Mouse (Mus musculus): ENCODE measurements around the gene Rnd1. TPM values are rescaled to one million over a fixed set of nuclear protein-coding genes. Genes with fewer than 3 reads are reported as not detected.

The Rnd1 gene
- polyA plus RNA-seq, 1 experiment: 34.5 TPM

GRCm38 (mm10) chr15:98704312-98704711, 27.1 kb upstream of the Rnd1 start:
- Histone ChIP-seq H3K27ac (ENCODE audit: insufficient read depth, low read length) (no peak overlapping the region), H3K4me3 (ENCODE audit: insufficient read depth, low read length) (no peak overlapping the region), H3K4me1 (ENCODE audit: control insufficient read depth, insufficient read depth, low read length) (no peaks in the 10 kb centered on the region)
- no peak for TF ChIP-seq CTCF (IDR thresholded peaks at IDR 0.05; ENCODE audit: extremely low read depth, insufficient read depth, low read length)
- TF ChIP-seq POLR2A (IDR thresholded peaks at IDR 0.05; ENCODE audit: extremely low read depth, insufficient read depth, low read length): no peak

- TF ChIP-seq POLR2A (IDR thresholded peaks at IDR 0.05; ENCODE audit: extremely low read depth, insufficient read depth, low read length) (peak; percentile 32; the same call in 1 of the 2 replicates), CTCF (IDR thresholded peaks at IDR 0.05; ENCODE audit: extremely low read depth, insufficient read depth, low read length) (peak; percentile 57)
- Histone ChIP-seq H3K4me1 (ENCODE audit: control insufficient read depth, insufficient read depth, low read length) (no peaks in the 10 kb centered on the region), H3K4me3 (ENCODE audit: insufficient read depth, low read length) (peak overlapping the region; percentile 36), H3K27ac (ENCODE audit: insufficient read depth, low read length) (peak overlapping the region; percentile 60; the same call in 1 of the 2 replicates)
These were observed 22.2 kb upstream of the Rnd1 start for GRCm38 (mm10) chr15:98699190-98700105.

GRCm38 (mm10) chr15:98696216-98696615, 19.0 kb upstream of the Rnd1 start:
- no peak overlapping the region for H3K4me3 ChIP-seq (ENCODE audit: insufficient read depth, low read length)
- TF ChIP-seq CTCF (IDR thresholded peaks at IDR 0.05; ENCODE audit: extremely low read depth, insufficient read depth, low read length): no peak
- TF ChIP-seq POLR2A (IDR thresholded peaks at IDR 0.05; ENCODE audit: extremely low read depth, insufficient read depth, low read length): no peak
- no peak overlapping the region for H3K27ac ChIP-seq (ENCODE audit: insufficient read depth, low read length)
- H3K4me1 ChIP-seq (ENCODE audit: control insufficient read depth, insufficient read depth, low read length): no peaks in the 10 kb centered on the region

GRCm38 (mm10) chr15:98695726-98696125, 18.5 kb upstream of the Rnd1 start:
- Histone ChIP-seq H3K27ac (ENCODE audit: insufficient read depth, low read length) (no peak overlapping the region), H3K4me1 (ENCODE audit: control insufficient read depth, insufficient read depth, low read length) (peaks cover 4% of the 10 kb centered on the region; the same call in 1 of the 2 replicates), H3K4me3 (ENCODE audit: insufficient read depth, low read length) (no peak overlapping the region)
- TF ChIP-seq POLR2A (IDR thresholded peaks at IDR 0.05; ENCODE audit: extremely low read depth, insufficient read depth, low read length): no peak

- TF ChIP-seq CTCF (IDR thresholded peaks at IDR 0.05; ENCODE audit: extremely low read depth, insufficient read depth, low read length) (no peak), POLR2A (IDR thresholded peaks at IDR 0.05; ENCODE audit: extremely low read depth, insufficient read depth, low read length) (no peak)
- Histone ChIP-seq H3K4me1 (ENCODE audit: control insufficient read depth, insufficient read depth, low read length) (peaks cover 4% of the 10 kb centered on the region), H3K4me3 (ENCODE audit: insufficient read depth, low read length) (no peak overlapping the region), H3K27ac (ENCODE audit: insufficient read depth, low read length) (peak overlapping the region; percentile 39; the same call in 1 of the 2 replicates)
These were observed 15.0 kb upstream of the Rnd1 start for GRCm38 (mm10) chr15:98692171-98692715.

GRCm38 (mm10) chr15:98691486-98692147, 14.4 kb upstream of the Rnd1 start:
- TF ChIP-seq CTCF (IDR thresholded peaks at IDR 0.05; ENCODE audit: extremely low read depth, insufficient read depth, low read length) (no peak), POLR2A (IDR thresholded peaks at IDR 0.05; ENCODE audit: extremely low read depth, insufficient read depth, low read length) (no peak)
- Histone ChIP-seq H3K4me1 (ENCODE audit: control insufficient read depth, insufficient read depth, low read length) (peaks cover 4% of the 10 kb centered on the region), H3K27ac (ENCODE audit: insufficient read depth, low read length) (peak overlapping the region; percentile 39; the same call in 1 of the 2 replicates), H3K4me3 (ENCODE audit: insufficient read depth, low read length) (no peak overlapping the region)

GRCm38 (mm10) chr15:98689682-98690081, 12.4 kb upstream of the Rnd1 start:
- Histone ChIP-seq H3K4me1 (ENCODE audit: control insufficient read depth, insufficient read depth, low read length) (peaks cover 4% of the 10 kb centered on the region), H3K4me3 (ENCODE audit: insufficient read depth, low read length) (no peak overlapping the region), H3K27ac (ENCODE audit: insufficient read depth, low read length) (0 out of 2 replicates have a peak overlapping the region, but pooled peaks have one; percentile 14)
- no peak for TF ChIP-seq CTCF (IDR thresholded peaks at IDR 0.05; ENCODE audit: extremely low read depth, insufficient read depth, low read length)
- no peak for TF ChIP-seq POLR2A (IDR thresholded peaks at IDR 0.05; ENCODE audit: extremely low read depth, insufficient read depth, low read length)

- Histone ChIP-seq H3K27ac (ENCODE audit: insufficient read depth, low read length) (no peak overlapping the region), H3K4me1 (ENCODE audit: control insufficient read depth, insufficient read depth, low read length) (peaks cover 3% of the 10 kb centered on the region), H3K4me3 (ENCODE audit: insufficient read depth, low read length) (no peak overlapping the region)
- TF ChIP-seq CTCF (IDR thresholded peaks at IDR 0.05; ENCODE audit: extremely low read depth, insufficient read depth, low read length): no peak
- TF ChIP-seq POLR2A (IDR thresholded peaks at IDR 0.05; ENCODE audit: extremely low read depth, insufficient read depth, low read length): no peak
These were observed 8.7 kb upstream of the Rnd1 start for GRCm38 (mm10) chr15:98685926-98686325.

- H3K4me3 ChIP-seq (ENCODE audit: insufficient read depth, low read length): no peak overlapping the region
- no peak for TF ChIP-seq POLR2A (IDR thresholded peaks at IDR 0.05; ENCODE audit: extremely low read depth, insufficient read depth, low read length)
- TF ChIP-seq CTCF (IDR thresholded peaks at IDR 0.05; ENCODE audit: extremely low read depth, insufficient read depth, low read length): no peak
- no peak overlapping the region for H3K27ac ChIP-seq (ENCODE audit: insufficient read depth, low read length)
- H3K4me1 ChIP-seq (ENCODE audit: control insufficient read depth, insufficient read depth, low read length): peaks cover 3% of the 10 kb centered on the region; the same call in 1 of the 2 replicates
These were observed 6.5 kb upstream of the Rnd1 start for GRCm38 (mm10) chr15:98683746-98684145.

All from cortical plate, adult 2 months (tissue).